Mouse (Mus musculus): ENCODE results near the gene Ppm1a. TPM values are rescaled to one million over a fixed set of nuclear protein-coding genes. Genes with fewer than 3 reads are reported as not detected.

Ppm1a gene
- total and polyA plus RNA-seq, 3 experiments, result 111 to 119 TPM; not detected in 1

DNA sequence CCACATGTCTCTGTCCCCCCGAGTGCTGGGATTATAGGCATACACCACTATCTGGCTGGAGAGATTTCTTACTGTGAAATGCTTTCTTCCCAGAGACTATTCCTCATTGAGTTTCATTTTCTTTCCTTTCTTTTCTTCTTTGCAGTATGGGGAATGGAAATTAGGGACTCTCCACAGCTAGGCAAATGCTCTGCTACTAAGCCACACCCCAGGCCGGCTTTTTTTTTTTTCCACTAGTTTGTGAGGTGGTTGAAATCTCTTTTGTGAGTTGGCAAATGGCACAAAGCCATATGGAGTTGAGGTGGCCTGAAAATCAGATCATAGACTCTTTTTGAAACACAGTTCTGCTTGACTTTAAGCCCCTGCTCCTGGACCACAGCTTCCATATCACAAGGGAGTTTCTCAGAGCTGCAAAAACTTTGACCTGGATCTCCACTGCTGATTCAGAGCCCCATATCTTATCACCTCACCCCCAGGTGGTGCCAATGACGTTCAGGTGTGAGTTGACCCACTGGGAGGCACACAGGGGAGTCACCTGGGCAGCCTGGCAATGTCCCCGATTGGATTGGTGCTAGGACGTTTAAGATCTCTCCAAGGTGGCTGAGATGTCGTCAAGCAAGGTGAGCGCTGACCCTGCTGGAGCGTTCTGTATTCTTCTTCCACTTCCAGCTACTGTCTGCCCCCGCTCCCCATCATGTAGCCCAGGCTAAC lies 71.7 kb downstream of the Ppm1a start:
- Histone ChIP-seq H3K9ac (ENCODE audit: control insufficient read depth, low read depth, low read length, poor library complexity, severe bottlenecking) (no peak overlapping the region), H3K27ac (ENCODE audit: control insufficient read depth, low read depth, low read length) (no peak overlapping the region), H3K4me1 (ENCODE audit: control insufficient read depth in 1 of 2, insufficient read depth in 2 of 2, low read length in 2 of 2) (no peaks in the 10 kb centered on the region), H3K9me3 (replicated peaks; ENCODE audit: insufficient read depth, low read length) (no peaks in the 10 kb centered on the region), H3K27me3 (ENCODE audit: control insufficient read depth in 1 of 2, insufficient read depth in 2 of 2, low read length in 2 of 2) (peaks cover 0 to 2% of the 10 kb centered on the region in 2 experiments; a peak in 1 of 4 replicates), H3K36me3 (ENCODE audit: control insufficient read depth in 1 of 2, insufficient read depth in 2 of 2, low read length in 2 of 2) (no peaks in the 10 kb centered on the region), H3K79me2 (ENCODE audit: control insufficient read depth, insufficient read depth, low read length, poor library complexity) (no peaks in the 10 kb centered on the region), H3K4me3 (ENCODE audit: control insufficient read depth in 1 of 2, insufficient read depth in 1 of 2, low read depth in 2 of 2, low read length in 2 of 2) (no peak overlapping the region)
- no peak for DNase-seq (ENCODE audit: low read depth, low spot score)
- TF ChIP-seq KAT2A (conservative IDR thresholded peaks at IDR 0.05; ENCODE audit: low read depth, low read length), result no peak

DNA sequence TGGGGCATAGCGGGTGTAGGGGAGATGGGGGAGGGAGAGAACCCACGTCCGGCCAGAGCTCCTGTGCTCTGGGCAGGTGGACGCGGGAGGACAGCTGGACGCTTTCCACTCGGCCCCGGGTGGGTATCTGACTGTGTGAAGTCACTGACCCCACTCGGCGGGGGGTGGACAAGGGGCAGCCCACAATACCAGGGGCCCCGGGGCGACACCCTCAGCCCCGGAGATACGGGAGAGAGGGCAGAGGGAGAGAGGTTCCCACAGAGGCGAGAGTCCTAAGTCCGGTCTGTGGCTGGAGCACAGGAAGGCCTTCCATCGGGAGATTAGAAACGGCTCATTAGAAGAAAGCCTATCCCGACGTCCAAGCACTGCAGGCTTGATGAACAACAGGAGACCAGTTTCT lies 72.5 kb downstream of the Ppm1a start:
- no peaks in the 10 kb centered on the region for H3K4me1 ChIP-seq (ENCODE audit: control insufficient read depth in 1 of 2, insufficient read depth in 2 of 2, low read length in 2 of 2)
- peaks cover 0 to 2% of the 10 kb centered on the region in 2 experiments; a peak in 1 of 4 replicates for H3K27me3 ChIP-seq (ENCODE audit: control insufficient read depth in 1 of 2, insufficient read depth in 2 of 2, low read length in 2 of 2)
- TF ChIP-seq RCOR1 (IDR thresholded peaks at IDR 0.05; ENCODE audit: low read depth, low read length) (no peak), USF2 (IDR thresholded peaks at IDR 0.05; ENCODE audit: borderline replicate concordance in 1 of 2, insufficient read depth in 1 of 2, low read depth in 1 of 2, low read length in 2 of 2) (no peak), POLR2AphosphoS2 (IDR thresholded peaks at IDR 0.05; ENCODE audit: low read length) (no peak), GABPA (IDR thresholded peaks at IDR 0.05; ENCODE audit: low read depth, low read length) (no peak), NELFE (IDR thresholded peaks at IDR 0.05; ENCODE audit: low read depth, low read length) (no peak)
- no peak overlapping the region for H3K4me3 ChIP-seq (ENCODE audit: control insufficient read depth in 1 of 2, insufficient read depth in 1 of 2, low read depth in 2 of 2, low read length in 2 of 2)
- no peak overlapping the region for H3K9ac ChIP-seq (ENCODE audit: control insufficient read depth, low read depth, low read length, poor library complexity, severe bottlenecking)
- no peaks in the 10 kb centered on the region for H3K79me2 ChIP-seq (ENCODE audit: control insufficient read depth, insufficient read depth, low read length, poor library complexity)
- H3K36me3 ChIP-seq (ENCODE audit: control insufficient read depth in 1 of 2, insufficient read depth in 2 of 2, low read length in 2 of 2), result no peaks in the 10 kb centered on the region
- DNase-seq (ENCODE audit: low read depth, low spot score), result no peak
- no peak overlapping the region for H3K27ac ChIP-seq (ENCODE audit: control insufficient read depth, low read depth, low read length)
- H3K9me3 ChIP-seq (replicated peaks; ENCODE audit: insufficient read depth, low read length), result no peaks in the 10 kb centered on the region

DNA sequence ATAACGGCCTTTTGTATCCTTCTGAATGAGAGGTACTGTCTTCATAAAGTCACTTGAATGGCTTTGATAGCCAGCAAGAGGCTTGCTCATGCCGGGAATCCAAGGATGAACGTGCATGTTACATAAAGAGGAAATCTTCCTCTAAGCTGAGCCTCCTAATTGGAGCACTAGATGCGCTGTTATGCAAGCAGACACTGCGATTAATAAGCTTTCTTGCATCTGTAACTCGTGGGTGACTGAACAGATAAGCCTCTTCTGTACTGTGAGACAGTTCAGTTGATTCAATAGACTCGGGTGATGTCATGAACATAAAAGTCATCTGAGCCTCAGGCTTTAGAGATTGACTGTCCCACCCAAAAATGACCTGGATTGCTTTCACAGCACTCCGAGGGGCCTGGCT lies 73.1 kb downstream of the Ppm1a start:
- Histone ChIP-seq H3K9me3 (replicated peaks; ENCODE audit: insufficient read depth, low read length) (no peaks in the 10 kb centered on the region), H3K4me1 (ENCODE audit: control insufficient read depth in 1 of 2, insufficient read depth in 2 of 2, low read length in 2 of 2) (no peaks in the 10 kb centered on the region), H3K9ac (ENCODE audit: control insufficient read depth, low read depth, low read length, poor library complexity, severe bottlenecking) (no peak overlapping the region), H3K36me3 (ENCODE audit: control insufficient read depth in 1 of 2, insufficient read depth in 2 of 2, low read length in 2 of 2) (no peaks in the 10 kb centered on the region), H3K79me2 (ENCODE audit: control insufficient read depth, insufficient read depth, low read length, poor library complexity) (no peaks in the 10 kb centered on the region), H3K27ac (ENCODE audit: control insufficient read depth, low read depth, low read length) (no peak overlapping the region), H3K27me3 (ENCODE audit: control insufficient read depth in 1 of 2, insufficient read depth in 2 of 2, low read length in 2 of 2) (peaks cover 0 to 2% of the 10 kb centered on the region in 2 experiments; a peak in 1 of 4 replicates), H3K4me3 (ENCODE audit: control insufficient read depth in 1 of 2, insufficient read depth in 1 of 2, low read depth in 2 of 2, low read length in 2 of 2) (no peak overlapping the region)
- TF ChIP-seq MYC (IDR thresholded peaks at IDR 0.05; ENCODE audit: low read depth, low read length) (no peak), JUND (IDR thresholded peaks at IDR 0.05; ENCODE audit: low read depth, low read length) (no peak)
- no peak for DNase-seq (ENCODE audit: low read depth, low spot score)
